Mouse (Mus musculus): ENCODE results near the gene Rhov. TPM values are rescaled to one million over a fixed set of nuclear protein-coding genes. Genes with fewer than 3 reads are reported as not detected.
A peak's percentile ranks its signal among the peaks of the same experiment; 100 is the strongest.

Gene Rhov
- polyA plus RNA-seq, 1 experiment from 2014 or later, result 0.19 TPM

DNA sequence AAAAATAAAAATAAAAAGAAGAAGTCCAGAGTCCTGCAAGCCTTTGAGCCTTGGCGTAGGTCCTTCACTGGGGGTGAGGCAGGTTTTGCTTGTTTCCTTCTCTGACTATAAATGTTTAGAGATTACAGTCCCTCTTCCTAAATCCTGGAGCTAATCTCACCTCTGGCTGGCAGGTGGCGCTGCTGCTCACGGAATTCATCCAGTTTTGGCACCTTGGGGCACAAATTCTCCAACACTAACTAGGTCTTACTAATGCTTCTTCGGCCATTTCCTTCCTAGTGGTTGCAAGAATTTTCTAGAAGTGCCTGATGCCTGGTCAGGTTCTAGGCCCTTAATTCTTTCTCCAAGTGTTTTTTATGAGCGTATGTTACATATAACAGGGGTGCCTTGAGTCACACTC, 27.3 kb upstream of the Rhov start:
- no peak overlapping the region for H3K4me3 ChIP-seq (ENCODE audit: control insufficient read depth in 1 of 2, insufficient read depth in 1 of 2, low read depth in 1 of 2, low read length in 2 of 2)
- peaks cover 11 to 20% of the 10 kb centered on the region in 2 experiments; a peak in 3 of 4 replicates for H3K4me1 ChIP-seq (ENCODE audit: control insufficient read depth in 2 of 2, insufficient read depth in 2 of 2, low read length in 2 of 2)
- peak overlapping the region in 1 of 2 experiments; percentile 70; a peak in 1 of 4 replicates for H3K27ac ChIP-seq (replicated peaks in 1 of 2; ENCODE audit: control insufficient read depth in 1 of 2, insufficient read depth in 1 of 2, low read depth in 2 of 2, low read length in 2 of 2)
- H3K9me3 ChIP-seq (ENCODE audit: control insufficient read depth, low read length), result no peaks in the 10 kb centered on the region
- no peak for ATAC-seq (ENCODE audit: insufficient number of reproducible peaks, insufficient read depth, low FRiP score, low read depth)
- H3K9ac ChIP-seq (ENCODE audit: low read length), result no peak overlapping the region
- H3K36me3 ChIP-seq (ENCODE audit: control insufficient read depth, insufficient read depth, low read length), result peaks cover 61% of the 10 kb centered on the region
- no peak overlapping the region for H3K4me2 ChIP-seq (ENCODE audit: low read length)
- H3K27me3 ChIP-seq (ENCODE audit: control insufficient read depth, insufficient read depth, low read length), result no peaks in the 10 kb centered on the region
- 44% methylated on average over 5 of the region's 5 CpGs for WGBS

DNA sequence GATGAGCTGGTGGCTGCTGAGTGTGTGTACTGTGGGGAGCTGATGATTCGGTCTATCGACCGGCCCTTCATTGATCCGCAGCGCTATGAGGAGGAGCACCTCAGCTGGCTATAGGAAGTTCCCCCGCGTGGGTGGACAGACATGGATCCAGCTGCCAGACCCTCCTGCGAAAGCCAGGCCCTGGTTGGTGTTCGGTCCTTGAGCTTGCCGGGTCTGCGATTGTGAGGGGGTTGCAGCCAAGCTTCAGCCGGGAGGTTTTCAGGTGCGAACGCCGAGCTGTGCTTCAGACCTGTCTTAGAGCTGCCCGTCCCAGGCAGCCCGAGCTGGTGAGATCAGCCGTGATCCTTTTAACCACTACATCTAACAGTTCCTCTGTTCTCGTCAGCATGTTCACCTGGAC, 26.4 kb upstream of the Rhov start:
- WGBS, result 91% methylated on average over 19 of the region's 19 CpGs

DNA sequence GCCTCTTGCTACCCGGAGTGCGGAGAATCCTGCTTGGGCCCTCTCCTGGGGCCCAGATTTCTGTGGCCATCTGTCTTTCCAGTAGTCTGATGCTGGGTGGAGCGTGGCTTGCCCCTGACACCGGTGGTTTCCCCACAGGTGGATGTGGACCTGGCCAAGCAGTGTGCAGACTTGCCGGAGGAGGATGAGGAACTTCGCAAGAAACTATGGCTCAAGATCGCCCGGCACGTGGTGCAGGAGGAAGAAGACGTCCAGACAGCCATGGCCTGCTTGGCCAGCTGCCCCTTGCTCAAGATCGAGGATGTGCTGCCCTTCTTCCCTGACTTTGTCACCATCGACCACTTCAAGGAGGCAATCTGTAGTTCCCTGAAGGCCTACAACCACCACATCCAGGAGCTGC, 25.7 kb upstream of the Rhov start:
- Histone ChIP-seq H3K36me3 (ENCODE audit: control insufficient read depth, insufficient read depth, low read length) (peaks cover 76% of the 10 kb centered on the region), H3K9ac (ENCODE audit: low read length) (no peak overlapping the region), H3K4me3 (ENCODE audit: control insufficient read depth in 1 of 2, insufficient read depth in 1 of 2, low read depth in 1 of 2, low read length in 2 of 2) (no peak overlapping the region), H3K4me1 (ENCODE audit: control insufficient read depth in 2 of 2, insufficient read depth in 2 of 2, low read length in 2 of 2) (peaks cover 11 to 20% of the 10 kb centered on the region in 2 experiments; a peak in 3 of 4 replicates), H3K4me2 (ENCODE audit: low read length) (no peak overlapping the region), H3K27me3 (ENCODE audit: control insufficient read depth, insufficient read depth, low read length) (no peaks in the 10 kb centered on the region), H3K27ac (replicated peaks in 1 of 2; ENCODE audit: control insufficient read depth in 1 of 2, insufficient read depth in 1 of 2, low read depth in 2 of 2, low read length in 2 of 2) (no peak overlapping the region), H3K9me3 (ENCODE audit: control insufficient read depth, low read length) (no peaks in the 10 kb centered on the region)
- WGBS, result 93% methylated on average over 12 of the region's 12 CpGs
- no peak for ATAC-seq (ENCODE audit: insufficient number of reproducible peaks, insufficient read depth, low FRiP score, low read depth)

More for the DNA sequence above, 26.4 kb upstream of the Rhov start:
- H3K27ac ChIP-seq (replicated peaks in 1 of 2; ENCODE audit: control insufficient read depth in 1 of 2, insufficient read depth in 1 of 2, low read depth in 2 of 2, low read length in 2 of 2), result no peak overlapping the region
- no peak overlapping the region for H3K4me2 ChIP-seq (ENCODE audit: low read length)
- H3K27me3 ChIP-seq (ENCODE audit: control insufficient read depth, insufficient read depth, low read length), result no peaks in the 10 kb centered on the region
- no peak for ATAC-seq (ENCODE audit: insufficient number of reproducible peaks, insufficient read depth, low FRiP score, low read depth)
- no peaks in the 10 kb centered on the region for H3K9me3 ChIP-seq (ENCODE audit: control insufficient read depth, low read length)
- H3K4me3 ChIP-seq (ENCODE audit: control insufficient read depth in 1 of 2, insufficient read depth in 1 of 2, low read depth in 1 of 2, low read length in 2 of 2), result no peak overlapping the region
- peaks cover 69% of the 10 kb centered on the region for H3K36me3 ChIP-seq (ENCODE audit: control insufficient read depth, insufficient read depth, low read length)
- no peak overlapping the region for H3K9ac ChIP-seq (ENCODE audit: low read length)
- H3K4me1 ChIP-seq (ENCODE audit: control insufficient read depth in 2 of 2, insufficient read depth in 2 of 2, low read length in 2 of 2), result peaks cover 11 to 20% of the 10 kb centered on the region in 2 experiments; a peak in 3 of 4 replicates

DNA sequence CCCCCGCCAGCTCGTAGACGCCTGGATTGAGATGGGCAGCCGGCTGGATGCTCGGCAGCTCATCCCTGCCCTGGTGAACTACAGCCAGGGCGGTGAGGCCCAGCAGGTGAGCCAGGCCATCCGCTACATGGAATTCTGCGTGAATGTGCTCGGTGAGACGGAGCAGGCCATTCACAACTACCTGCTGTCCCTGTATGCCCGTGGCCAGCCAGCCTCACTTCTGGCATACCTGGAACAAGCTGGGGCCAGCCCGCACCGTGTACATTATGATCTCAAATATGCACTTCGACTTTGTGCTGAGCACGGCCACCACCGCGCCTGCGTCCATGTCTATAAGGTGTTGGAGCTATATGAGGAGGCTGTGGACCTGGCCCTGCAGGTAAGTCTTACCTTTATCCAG, 23.3 kb upstream of the Rhov start:
- Histone ChIP-seq H3K36me3 (ENCODE audit: control insufficient read depth, insufficient read depth, low read length) (peaks cover 91% of the 10 kb centered on the region), H3K4me1 (ENCODE audit: control insufficient read depth in 2 of 2, insufficient read depth in 2 of 2, low read length in 2 of 2) (peaks cover 0 to 9% of the 10 kb centered on the region in 2 experiments; a peak in 2 of 4 replicates), H3K27ac (replicated peaks in 1 of 2; ENCODE audit: control insufficient read depth in 1 of 2, insufficient read depth in 1 of 2, low read depth in 2 of 2, low read length in 2 of 2) (no peak overlapping the region), H3K4me3 (ENCODE audit: control insufficient read depth in 1 of 2, insufficient read depth in 1 of 2, low read depth in 1 of 2, low read length in 2 of 2) (no peak overlapping the region), H3K9ac (ENCODE audit: low read length) (no peak overlapping the region), H3K27me3 (ENCODE audit: control insufficient read depth, insufficient read depth, low read length) (no peaks in the 10 kb centered on the region), H3K4me2 (ENCODE audit: low read length) (no peak overlapping the region), H3K9me3 (ENCODE audit: control insufficient read depth, low read length) (no peaks in the 10 kb centered on the region)
- ATAC-seq (ENCODE audit: insufficient number of reproducible peaks, insufficient read depth, low FRiP score, low read depth), result no peak
- 93% methylated on average over 18 of the region's 18 CpGs for WGBS

DNA sequence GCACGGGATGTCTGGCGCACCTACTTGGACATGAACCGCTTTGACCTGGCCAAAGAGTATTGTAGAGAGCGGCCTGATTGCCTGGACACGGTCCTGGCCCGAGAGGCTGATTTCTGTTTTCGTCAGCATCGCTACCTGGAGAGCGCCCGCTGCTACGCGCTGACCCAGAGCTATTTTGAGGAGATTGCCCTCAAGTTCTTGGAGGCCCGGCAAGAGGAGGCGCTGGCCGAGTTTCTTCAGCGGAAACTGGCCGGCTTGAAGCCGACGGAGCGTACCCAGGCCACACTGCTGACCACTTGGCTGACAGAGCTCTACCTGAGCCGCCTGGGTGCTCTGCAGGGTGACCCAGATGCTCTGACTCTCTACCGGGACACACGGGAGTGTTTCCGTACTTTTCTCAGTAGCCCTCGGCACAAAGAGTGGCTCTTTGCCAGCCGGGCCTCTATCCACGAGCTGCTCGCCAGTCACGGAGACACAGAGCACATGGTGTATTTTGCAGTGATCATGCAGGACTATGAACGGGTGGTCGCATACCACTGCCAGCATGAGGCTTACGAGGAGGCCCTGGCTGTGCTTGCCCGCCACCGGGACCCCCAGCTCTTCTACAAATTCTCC, 22.8 kb upstream of the Rhov start:
- Histone ChIP-seq H3K4me3 (ENCODE audit: control insufficient read depth in 1 of 2, insufficient read depth in 1 of 2, low read depth in 1 of 2, low read length in 2 of 2) (no peak overlapping the region), H3K27ac (replicated peaks in 1 of 2; ENCODE audit: control insufficient read depth in 1 of 2, insufficient read depth in 1 of 2, low read depth in 2 of 2, low read length in 2 of 2) (no peak overlapping the region), H3K4me1 (ENCODE audit: control insufficient read depth in 2 of 2, insufficient read depth in 2 of 2, low read length in 2 of 2) (peaks cover 0 to 11% of the 10 kb centered on the region in 2 experiments; a peak in 2 of 4 replicates), H3K27me3 (ENCODE audit: control insufficient read depth, insufficient read depth, low read length) (no peaks in the 10 kb centered on the region), H3K36me3 (ENCODE audit: control insufficient read depth, insufficient read depth, low read length) (peaks cover 86% of the 10 kb centered on the region), H3K4me2 (ENCODE audit: low read length) (no peak overlapping the region), H3K9ac (ENCODE audit: low read length) (no peak overlapping the region), H3K9me3 (ENCODE audit: control insufficient read depth, low read length) (no peaks in the 10 kb centered on the region)
- ATAC-seq (ENCODE audit: insufficient number of reproducible peaks, insufficient read depth, low FRiP score, low read depth), result no peak
- WGBS, result 89% methylated on average over 34 of the region's 34 CpGs

DNA sequence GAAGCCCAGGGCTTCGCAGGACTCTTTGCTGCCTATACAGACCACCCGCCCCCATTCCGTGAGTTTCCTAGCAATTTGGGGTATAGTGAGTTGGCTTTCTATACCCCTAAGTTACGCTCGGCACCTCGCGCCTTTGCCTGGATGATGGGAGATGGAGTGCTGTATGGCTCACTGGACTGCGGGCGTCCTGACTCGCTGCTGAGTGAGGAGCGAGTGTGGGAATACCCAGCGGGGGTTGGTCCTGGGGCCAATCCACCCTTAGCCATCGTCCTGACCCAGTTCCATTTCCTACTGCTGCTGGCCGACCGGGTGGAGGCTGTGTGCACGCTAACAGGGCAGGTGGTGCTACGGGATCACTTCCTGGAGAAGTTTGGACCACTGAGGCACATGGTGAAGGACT, 22.2 kb upstream of the Rhov start:
- H3K4me2 ChIP-seq (ENCODE audit: low read length), result no peak overlapping the region

DNA sequence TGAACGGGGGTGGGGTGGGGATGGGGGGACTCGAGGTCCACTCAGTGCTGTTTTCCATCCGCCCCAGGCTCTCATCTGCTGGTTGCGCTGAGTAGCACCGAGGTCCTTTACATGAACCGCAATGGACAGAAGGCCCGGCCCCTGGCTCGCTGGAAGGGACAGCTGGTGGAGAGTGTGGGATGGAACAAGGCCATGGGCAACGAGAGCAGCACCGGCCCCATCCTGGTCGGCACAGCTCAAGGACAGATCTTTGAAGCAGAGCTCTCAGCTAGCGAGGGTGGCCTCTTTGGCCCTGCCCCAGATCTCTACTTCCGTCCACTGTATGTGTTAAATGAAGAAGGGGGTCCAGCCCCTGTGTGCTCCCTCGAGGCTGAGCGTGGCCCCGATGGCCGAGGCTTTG, 21.8 kb upstream of the Rhov start:
- WGBS, result 88% methylated on average over 17 of the region's 17 CpGs
- ATAC-seq (ENCODE audit: insufficient number of reproducible peaks, insufficient read depth, low FRiP score, low read depth), result no peak
- Histone ChIP-seq H3K4me1 (ENCODE audit: control insufficient read depth in 2 of 2, insufficient read depth in 2 of 2, low read length in 2 of 2) (peaks cover 0 to 11% of the 10 kb centered on the region in 2 experiments; a peak in 2 of 4 replicates), H3K4me3 (ENCODE audit: control insufficient read depth in 1 of 2, insufficient read depth in 1 of 2, low read depth in 1 of 2, low read length in 2 of 2) (no peak overlapping the region), H3K36me3 (ENCODE audit: control insufficient read depth, insufficient read depth, low read length) (peaks cover 75% of the 10 kb centered on the region), H3K27ac (replicated peaks in 1 of 2; ENCODE audit: control insufficient read depth in 1 of 2, insufficient read depth in 1 of 2, low read depth in 2 of 2, low read length in 2 of 2) (no peak overlapping the region), H3K9ac (ENCODE audit: low read length) (no peak overlapping the region), H3K27me3 (ENCODE audit: control insufficient read depth, insufficient read depth, low read length) (no peaks in the 10 kb centered on the region), H3K4me2 (ENCODE audit: low read length) (no peak overlapping the region), H3K9me3 (ENCODE audit: control insufficient read depth, low read length) (no peaks in the 10 kb centered on the region)

More for the DNA sequence above, 22.2 kb upstream of the Rhov start:
- Histone ChIP-seq H3K9me3 (ENCODE audit: control insufficient read depth, low read length) (no peaks in the 10 kb centered on the region), H3K4me3 (ENCODE audit: control insufficient read depth in 1 of 2, insufficient read depth in 1 of 2, low read depth in 1 of 2, low read length in 2 of 2) (no peak overlapping the region), H3K4me1 (ENCODE audit: control insufficient read depth in 2 of 2, insufficient read depth in 2 of 2, low read length in 2 of 2) (peaks cover 0 to 11% of the 10 kb centered on the region in 2 experiments; a peak in 2 of 4 replicates), H3K9ac (ENCODE audit: low read length) (no peak overlapping the region), H3K27ac (replicated peaks in 1 of 2; ENCODE audit: control insufficient read depth in 1 of 2, insufficient read depth in 1 of 2, low read depth in 2 of 2, low read length in 2 of 2) (no peak overlapping the region), H3K36me3 (ENCODE audit: control insufficient read depth, insufficient read depth, low read length) (peaks cover 80% of the 10 kb centered on the region), H3K27me3 (ENCODE audit: control insufficient read depth, insufficient read depth, low read length) (no peaks in the 10 kb centered on the region)
- ATAC-seq (ENCODE audit: insufficient number of reproducible peaks, insufficient read depth, low FRiP score, low read depth), result no peak
- 93% methylated on average over 17 of the region's 17 CpGs for WGBS

DNA sequence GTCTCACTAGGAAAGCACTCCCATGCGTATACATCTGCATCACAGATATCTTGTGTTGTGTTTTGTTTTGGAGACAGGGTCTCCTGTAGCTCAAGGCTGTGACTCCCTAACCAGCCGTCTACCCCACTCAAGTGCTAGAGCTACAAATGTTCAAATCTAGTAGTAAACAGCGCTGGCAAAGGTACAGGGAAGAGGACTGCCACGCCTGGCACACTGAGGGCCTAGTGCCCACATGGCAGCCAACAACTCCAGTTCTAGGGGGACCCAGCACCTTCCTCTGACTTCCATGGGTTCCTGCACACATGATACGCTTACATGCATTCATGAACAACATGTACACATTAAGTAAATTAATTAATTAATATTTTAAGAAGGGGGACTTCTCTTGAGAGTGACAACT, 21.2 kb upstream of the Rhov start:
- ATAC-seq (ENCODE audit: insufficient number of reproducible peaks, insufficient read depth, low FRiP score, low read depth), result no peak
- WGBS, result 90% methylated on average over 5 of the region's 5 CpGs
- Histone ChIP-seq H3K36me3 (ENCODE audit: control insufficient read depth, insufficient read depth, low read length) (peaks cover 70% of the 10 kb centered on the region), H3K9ac (ENCODE audit: low read length) (no peak overlapping the region), H3K4me1 (ENCODE audit: control insufficient read depth in 2 of 2, insufficient read depth in 2 of 2, low read length in 2 of 2) (peaks cover 0 to 11% of the 10 kb centered on the region in 2 experiments; a peak in 2 of 4 replicates), H3K4me3 (ENCODE audit: control insufficient read depth in 1 of 2, insufficient read depth in 1 of 2, low read depth in 1 of 2, low read length in 2 of 2) (no peak overlapping the region), H3K27me3 (ENCODE audit: control insufficient read depth, insufficient read depth, low read length) (no peaks in the 10 kb centered on the region), H3K4me2 (ENCODE audit: low read length) (no peak overlapping the region), H3K9me3 (ENCODE audit: control insufficient read depth, low read length) (no peaks in the 10 kb centered on the region), H3K27ac (replicated peaks in 1 of 2; ENCODE audit: control insufficient read depth in 1 of 2, insufficient read depth in 1 of 2, low read depth in 2 of 2, low read length in 2 of 2) (no peak overlapping the region)
